Mouse (Mus musculus) embryonic facial prominence, embryonic 13.5 days (tissue): ENCODE data around the gene Gm10840. TPM values are rescaled to one million over a fixed set of nuclear protein-coding genes. Genes with fewer than 3 reads are reported as not detected.

ENCODE experiments used
- ATAC-seq: fragments of 200-750 bp; cut with Nextera tagmentation; 2 replicates; pipeline ENCODE4 v1.8.0; 2017; ENCODE audit warnings: low read depth; ENCODE audit not compliant: insufficient number of reproducible peaks, insufficient read depth, low FRiP score, low TSS enrichment
- H3K27ac ChIP-seq: fragments of 300-500 bp; sonication (generic); 2 replicates; pipeline ENCODE4 v1.5.1; 2015; ENCODE audit warnings: moderate library complexity, mild to moderate bottlenecking, inconsistent platforms
- H3K27me3 ChIP-seq: fragments of 300-500 bp; sonication (generic); 2 replicates; pipeline ENCODE4 v1.6.1; 2015; ENCODE audit warnings: mild to moderate bottlenecking, inconsistent platforms
- H3K36me3 ChIP-seq: fragments of 300-500 bp; sonication (generic); 2 replicates; pipeline ENCODE4 v1.6.1; 2015; ENCODE audit warnings: mild to moderate bottlenecking, inconsistent platforms
- H3K4me1 ChIP-seq: fragments of 300-500 bp; sonication (generic); 2 replicates; pipeline ENCODE4 v1.6.1; 2015; ENCODE audit warnings: inconsistent platforms
- H3K4me2 ChIP-seq: fragments of 300-500 bp; sonication (generic); 2 replicates; pipeline ENCODE4 v1.6.1; 2015; ENCODE audit warnings: moderate library complexity, mild to moderate bottlenecking, inconsistent platforms
- H3K4me3 ChIP-seq: fragments of 300-500 bp; sonication (generic); 2 replicates; pipeline ENCODE4 v1.5.1; 2015; ENCODE audit warnings: mild to moderate bottlenecking, inconsistent platforms
- H3K9ac ChIP-seq: fragments of 300-500 bp; sonication (generic); 2 replicates; pipeline ENCODE4 v1.6.1; 2015; ENCODE audit warnings: mild to moderate bottlenecking, inconsistent platforms
- H3K9me3 ChIP-seq: fragments of 300-500 bp; sonication (generic); 2 replicates; pipeline ENCODE4 v1.6.1; 2016; ENCODE audit warnings: inconsistent platforms
- WGBS: fragments of 180-500 bp; shearing (Covaris S2); methylation state at CpG from one replicate; pipeline ENCODE4 v1.1.7; 2015; ENCODE audit warnings: mixed read lengths; 5-methylcytosine and 5-hydroxymethylcytosine counted together
- polyA plus RNA-seq: library from polyadenylated mRNA; unstranded; fragments of >200 nt; fragmentation: Nextera tagmentation; extraction: Ambion mirVana; gene quantifications from 2 replicates; pipeline ENCODE4 v1.2.1, GENCODE M21; 2015

The Gm10840 gene
- polyA plus RNA-seq, 1 experiment from 2014 or later: not detected

DNA sequence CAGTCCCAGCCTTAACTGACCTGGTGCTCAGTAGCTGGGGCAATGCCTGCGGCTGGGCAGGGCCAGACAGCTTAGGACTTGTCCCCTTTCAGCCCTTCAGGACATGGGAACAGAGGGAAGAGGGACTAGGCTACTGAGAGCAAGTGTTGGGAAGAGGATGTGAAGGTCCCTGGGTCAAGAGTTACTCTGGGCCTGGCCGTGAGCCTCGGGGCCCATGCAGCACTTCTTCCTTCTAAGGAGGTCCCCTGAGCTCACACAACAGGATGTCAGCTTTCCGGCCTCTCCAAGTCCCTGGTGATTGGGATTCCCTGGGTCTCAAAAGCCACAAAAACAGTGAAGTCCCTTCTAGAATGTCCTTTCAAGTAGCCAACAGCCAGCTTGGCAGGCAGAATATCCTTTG, 2.9 kb downstream of the Gm10840 start:
- no peak overlapping the region; the same call in 1 of the 2 replicates for H3K27ac ChIP-seq
- ATAC-seq: no peak
- H3K9me3 ChIP-seq: no peaks in the 10 kb centered on the region
- WGBS: 75% methylated on average over 4 of the region's 4 CpGs
- peaks cover 53% of the 10 kb centered on the region for H3K36me3 ChIP-seq
- no peaks in the 10 kb centered on the region for H3K27me3 ChIP-seq
- no peak overlapping the region for H3K4me3 ChIP-seq
- no peak overlapping the region for H3K4me2 ChIP-seq
- no peak overlapping the region for H3K9ac ChIP-seq
- peaks cover 27% of the 10 kb centered on the region for H3K4me1 ChIP-seq

DNA sequence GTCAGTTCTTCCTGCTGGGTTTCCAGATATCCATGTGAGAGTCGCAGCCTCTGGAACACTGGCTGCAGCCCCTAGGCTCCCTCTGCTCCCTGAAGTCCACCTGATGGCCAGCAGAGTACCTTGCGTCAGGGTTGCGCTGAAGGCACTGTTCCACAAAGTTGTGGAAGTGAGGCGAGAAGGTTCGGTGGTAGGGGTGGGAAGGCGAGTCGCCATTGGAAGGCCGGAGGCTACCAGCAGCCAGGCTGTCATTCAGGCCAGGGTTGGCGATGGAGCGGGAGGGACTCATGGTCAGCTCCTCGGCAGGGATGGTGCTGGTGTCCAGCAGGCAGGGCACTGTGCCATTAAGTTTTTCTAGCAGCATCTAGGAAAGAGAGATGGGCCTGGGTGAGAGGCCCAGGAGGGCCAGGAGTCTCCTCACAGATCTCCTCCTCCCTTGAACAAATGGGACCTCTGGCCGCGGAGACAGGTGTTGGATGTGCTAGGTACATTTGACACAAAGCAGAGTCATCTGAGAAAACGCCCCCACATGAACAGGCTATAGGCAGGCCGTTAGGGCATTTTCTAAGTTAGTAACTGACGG, 4.0 kb downstream of the Gm10840 start:
- ATAC-seq: no peak
- Histone ChIP-seq H3K4me3 (no peak overlapping the region), H3K4me1 (peaks cover 20% of the 10 kb centered on the region), H3K27me3 (no peaks in the 10 kb centered on the region), H3K4me2 (no peak overlapping the region), H3K9ac (no peak overlapping the region), H3K27ac (no peak overlapping the region), H3K36me3 (peaks cover 57% of the 10 kb centered on the region), H3K9me3 (no peaks in the 10 kb centered on the region)
- 93% methylated on average over 16 of the region's 16 CpGs for WGBS

DNA sequence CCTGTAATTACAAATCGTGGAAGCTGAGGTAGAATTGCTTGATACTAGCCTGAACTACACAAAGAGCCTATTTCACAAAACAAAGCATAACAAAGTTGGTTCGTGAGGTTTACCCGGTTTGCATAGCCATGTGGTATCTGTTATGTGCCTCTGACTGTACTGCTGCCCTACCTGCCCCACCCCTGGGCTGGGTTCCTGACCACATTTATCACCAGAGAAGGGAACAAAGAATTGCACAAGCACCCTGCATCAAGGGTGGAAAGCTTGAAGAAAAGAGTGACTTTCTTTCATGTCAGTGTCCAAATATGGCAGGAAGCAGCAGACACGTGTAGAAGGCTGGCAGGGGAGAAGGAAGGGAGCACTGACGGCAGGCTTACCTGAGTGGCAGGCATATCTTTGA, 6.8 kb downstream of the Gm10840 start:
- Histone ChIP-seq H3K36me3 (peaks cover 74% of the 10 kb centered on the region), H3K9ac (no peak overlapping the region; the same call in 1 of the 2 replicates), H3K9me3 (no peaks in the 10 kb centered on the region), H3K4me1 (no peaks in the 10 kb centered on the region), H3K4me2 (no peak overlapping the region), H3K27ac (no peak overlapping the region), H3K27me3 (no peaks in the 10 kb centered on the region), H3K4me3 (no peak overlapping the region)
- WGBS: 62% methylated on average over 5 of the region's 5 CpGs
- no peak for ATAC-seq

DNA sequence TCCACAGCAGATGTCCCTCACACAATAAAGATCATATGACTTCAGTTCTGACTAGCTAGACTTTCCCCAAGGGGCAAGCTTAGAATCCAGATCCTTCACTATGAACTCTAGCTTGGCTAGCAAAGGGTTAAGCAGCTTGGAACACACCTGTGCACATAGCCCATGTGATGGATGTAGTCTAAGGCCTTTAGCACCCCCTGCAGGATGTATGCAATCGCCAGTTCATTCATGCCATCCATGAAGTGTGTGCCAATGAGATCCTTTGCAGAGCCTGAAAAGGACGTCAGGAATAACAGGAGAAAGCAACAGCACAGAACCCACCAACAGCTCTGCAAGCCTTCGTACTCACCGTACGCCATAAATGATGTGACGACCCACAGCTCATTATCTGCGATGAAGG, 10.2 kb downstream of the Gm10840 start:
- 78% methylated on average over 7 of the region's 7 CpGs for WGBS
- no peak for ATAC-seq
- Histone ChIP-seq H3K9ac (no peak overlapping the region), H3K27ac (no peak overlapping the region), H3K27me3 (no peaks in the 10 kb centered on the region), H3K4me3 (no peak overlapping the region), H3K4me2 (no peak overlapping the region), H3K4me1 (peaks cover 5% of the 10 kb centered on the region; the same call in 1 of the 2 replicates), H3K36me3 (peaks cover 62% of the 10 kb centered on the region), H3K9me3 (no peaks in the 10 kb centered on the region)

DNA sequence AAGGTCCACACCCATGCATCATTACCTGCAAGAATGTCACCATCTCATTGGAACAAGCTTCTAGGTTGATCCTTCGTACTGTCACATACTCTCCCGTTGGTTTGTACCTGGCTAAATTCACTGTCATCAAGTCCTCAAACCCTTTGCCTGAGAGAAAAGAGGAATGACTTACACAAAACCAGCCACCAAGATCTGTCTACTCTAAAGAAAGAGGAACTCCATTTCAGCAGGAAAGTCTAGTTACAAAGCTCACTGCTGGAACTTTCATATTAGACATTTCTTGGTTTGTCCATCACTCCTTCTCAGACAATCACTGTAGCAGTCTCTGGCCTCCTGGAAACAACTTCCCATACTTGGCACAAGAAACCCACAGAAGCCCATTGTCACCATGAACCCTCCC, 12.6 kb downstream of the Gm10840 start:
- Histone ChIP-seq H3K4me1 (peaks cover 7% of the 10 kb centered on the region; the same call in 1 of the 2 replicates), H3K4me2 (no peak overlapping the region), H3K9ac (no peak overlapping the region), H3K9me3 (no peaks in the 10 kb centered on the region), H3K4me3 (no peak overlapping the region), H3K27me3 (no peaks in the 10 kb centered on the region), H3K36me3 (peaks cover 40% of the 10 kb centered on the region), H3K27ac (no peak overlapping the region)
- WGBS: 93% methylated on average over 2 of the region's 2 CpGs
- no peak for ATAC-seq

DNA sequence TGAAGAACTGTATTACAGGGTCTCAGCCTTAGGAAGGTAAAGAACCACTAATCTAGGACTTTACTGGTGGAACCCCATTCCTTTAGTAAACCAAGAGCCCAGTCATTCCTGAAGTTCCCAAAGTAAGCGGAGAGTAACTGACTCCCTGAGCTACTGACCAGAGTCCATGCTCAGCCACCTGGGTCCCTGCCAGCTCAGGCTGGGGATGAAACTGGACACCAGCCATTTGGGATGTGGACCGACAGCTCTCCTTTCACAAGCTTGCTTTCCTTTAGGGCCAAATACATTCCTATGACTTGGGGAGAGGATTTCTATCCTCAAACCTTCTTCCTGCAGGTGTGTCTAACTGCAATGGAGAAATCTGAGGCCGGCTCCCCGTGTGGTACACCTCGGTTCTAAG, 13.7 kb downstream of the Gm10840 start:
- H3K9me3 ChIP-seq: no peaks in the 10 kb centered on the region
- H3K4me2 ChIP-seq: no peak overlapping the region
- no peak overlapping the region for H3K9ac ChIP-seq
- peaks cover 14% of the 10 kb centered on the region; the same call in 1 of the 2 replicates for H3K4me1 ChIP-seq
- ATAC-seq: no peak
- 70% methylated on average over 5 of the region's 5 CpGs for WGBS
- no peaks in the 10 kb centered on the region for H3K27me3 ChIP-seq
- peaks cover 36% of the 10 kb centered on the region for H3K36me3 ChIP-seq
- H3K4me3 ChIP-seq: no peak overlapping the region
- 0 out of 2 replicates have a peak overlapping the region, but pooled peaks have one; percentile 13 for H3K27ac ChIP-seq

DNA sequence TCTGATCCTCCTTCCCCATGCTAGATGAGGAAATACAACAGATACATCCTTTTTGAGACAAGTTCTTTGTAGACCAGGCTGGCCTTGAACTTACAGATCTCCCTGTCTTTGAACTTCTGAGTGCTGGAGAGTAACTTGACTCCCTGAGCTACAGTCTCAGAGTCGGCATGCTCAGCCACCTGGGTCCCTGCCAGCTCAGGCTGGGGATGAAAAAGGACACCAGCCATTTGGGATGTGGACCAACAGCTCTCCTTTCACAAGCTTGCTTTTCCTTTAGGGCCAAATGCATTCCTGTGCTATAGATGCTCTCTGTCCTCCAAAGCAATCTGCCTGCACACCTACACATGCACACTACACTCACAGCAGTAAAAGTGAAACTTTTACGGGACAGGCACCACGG, 14.4 kb downstream of the Gm10840 start:
- H3K27ac ChIP-seq: peak overlapping the region; percentile 13; the same call in 1 of the 2 replicates
- WGBS: 51% methylated on average over 3 of the region's 3 CpGs
- no peak overlapping the region for H3K4me3 ChIP-seq
- H3K27me3 ChIP-seq: no peaks in the 10 kb centered on the region
- H3K36me3 ChIP-seq: peaks cover 29% of the 10 kb centered on the region
- peaks cover 21% of the 10 kb centered on the region for H3K4me1 ChIP-seq
- no peaks in the 10 kb centered on the region for H3K9me3 ChIP-seq
- no peak overlapping the region for H3K9ac ChIP-seq
- H3K4me2 ChIP-seq: no peak overlapping the region
- no peak for ATAC-seq

DNA sequence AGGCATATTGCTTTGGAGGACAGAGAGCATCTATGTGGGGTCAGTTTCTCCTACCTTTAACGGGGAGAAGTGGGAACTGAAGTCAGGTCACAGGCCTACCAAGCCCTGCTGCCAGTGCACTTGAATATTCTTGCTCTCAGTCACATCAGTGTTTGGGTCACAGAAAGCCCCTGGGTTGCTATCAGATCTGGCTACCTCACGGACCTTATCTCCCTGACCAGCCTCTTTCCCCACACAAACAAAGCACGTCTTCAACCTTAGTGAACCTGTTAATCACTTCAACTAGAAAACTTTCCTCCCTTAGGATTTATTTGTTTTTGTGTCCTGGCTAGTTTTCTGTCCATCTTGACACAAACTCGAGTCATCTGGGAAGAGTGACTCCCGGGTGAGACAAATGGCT, 15.7 kb downstream of the Gm10840 start:
- H3K27ac ChIP-seq: no peak overlapping the region
- H3K9ac ChIP-seq: no peak overlapping the region
- H3K36me3 ChIP-seq: peaks cover 20% of the 10 kb centered on the region
- ATAC-seq: no peak
- H3K9me3 ChIP-seq: no peaks in the 10 kb centered on the region
- no peak overlapping the region for H3K4me2 ChIP-seq
- no peak overlapping the region for H3K4me3 ChIP-seq
- H3K27me3 ChIP-seq: no peaks in the 10 kb centered on the region
- H3K4me1 ChIP-seq: peaks cover 25% of the 10 kb centered on the region
- WGBS: 90% methylated on average over 5 of the region's 5 CpGs

DNA sequence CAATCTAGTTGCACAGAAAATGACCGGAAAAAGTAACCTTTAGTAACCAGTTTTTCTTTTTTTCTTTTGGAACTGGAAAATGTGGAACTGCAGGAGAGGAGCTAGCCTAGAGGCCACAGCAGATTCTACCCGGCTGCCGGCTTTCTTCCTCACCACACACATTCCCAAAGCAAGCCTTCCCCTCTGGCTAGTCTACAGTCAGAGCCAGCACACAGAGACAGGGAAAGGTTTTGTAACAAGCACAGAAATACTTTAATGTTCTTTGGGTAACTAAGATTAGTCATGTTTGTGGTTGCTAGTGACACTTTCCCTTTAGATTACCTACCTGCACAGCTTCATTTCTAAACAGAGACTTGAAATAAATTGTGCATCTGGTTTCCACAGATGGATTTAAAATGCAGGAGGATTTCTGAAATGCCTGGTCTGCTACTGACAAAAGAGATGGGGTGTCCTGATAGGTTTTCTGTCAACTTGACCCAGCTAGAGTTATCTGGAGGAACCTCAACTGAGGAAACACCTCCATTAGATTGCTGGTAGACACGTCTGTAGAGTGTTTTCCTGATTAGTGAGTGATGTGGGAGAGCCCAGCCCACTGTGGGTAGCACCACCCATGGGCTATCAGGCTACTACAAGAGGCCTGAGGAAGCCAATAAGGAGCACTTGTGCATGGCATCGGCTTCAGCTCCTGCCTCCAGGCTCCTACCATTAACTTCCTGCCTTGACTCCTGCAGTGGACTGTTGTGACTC, 17.6 kb downstream of the Gm10840 start:
- no peak overlapping the region for H3K4me2 ChIP-seq
- peaks cover 21% of the 10 kb centered on the region for H3K36me3 ChIP-seq
- 49% methylated on average over 5 of the region's 5 CpGs for WGBS
- H3K4me1 ChIP-seq: peaks cover 25% of the 10 kb centered on the region
- 0 out of 2 replicates have a peak overlapping the region, but pooled peaks have one; percentile 6 for H3K9ac ChIP-seq
- no peak overlapping the region for H3K27ac ChIP-seq
- no peaks in the 10 kb centered on the region for H3K27me3 ChIP-seq
- no peaks in the 10 kb centered on the region for H3K9me3 ChIP-seq
- no peak for ATAC-seq
- H3K4me3 ChIP-seq: no peak overlapping the region

DNA sequence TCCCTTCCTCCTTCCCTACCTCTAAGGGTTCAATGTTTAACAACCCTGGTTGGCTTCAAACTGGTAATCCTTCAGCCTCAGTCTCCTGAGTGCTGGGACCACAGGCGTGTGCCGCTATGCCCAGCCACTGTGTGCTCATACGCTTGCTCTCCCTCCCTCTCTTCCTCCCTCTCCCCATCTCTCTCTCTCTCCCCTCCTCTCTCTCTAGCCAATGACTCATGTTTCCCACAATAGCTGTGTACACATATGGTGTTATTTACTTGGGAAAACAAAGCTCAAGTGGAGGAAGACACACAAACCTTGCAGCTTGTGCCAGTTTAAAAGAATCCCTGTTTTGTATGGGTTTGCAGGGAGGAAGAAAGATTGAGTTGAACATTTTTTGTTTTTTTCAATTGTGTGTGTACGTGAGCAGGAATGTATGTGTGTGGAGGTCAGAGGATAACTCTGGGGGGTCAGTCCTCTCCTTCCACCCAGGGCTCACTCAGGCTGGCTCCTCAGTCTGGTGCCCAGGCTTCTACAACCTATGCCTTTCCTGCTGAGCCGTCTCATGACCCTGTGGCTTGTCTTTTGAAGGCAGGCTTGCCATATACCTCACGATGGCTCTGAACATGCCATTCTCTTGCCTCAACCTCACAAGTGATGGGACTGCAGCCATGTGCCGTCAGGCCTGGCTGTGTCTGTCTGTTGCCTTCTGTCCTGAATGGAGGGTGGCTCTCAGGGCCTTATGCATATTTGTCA, 19.2 kb downstream of the Gm10840 start:
- peak overlapping the region; percentile 16; the same call in 1 of the 2 replicates for H3K4me2 ChIP-seq
- no peak overlapping the region for H3K4me3 ChIP-seq
- H3K9ac ChIP-seq: peak overlapping the region; percentile 61
- no peaks in the 10 kb centered on the region for H3K27me3 ChIP-seq
- WGBS: 29% methylated on average over 7 of the region's 7 CpGs
- ATAC-seq: no peak
- H3K4me1 ChIP-seq: peaks cover 22% of the 10 kb centered on the region
- no peaks in the 10 kb centered on the region for H3K9me3 ChIP-seq
- H3K27ac ChIP-seq: peak overlapping the region; percentile 83
- H3K36me3 ChIP-seq: peaks cover 25% of the 10 kb centered on the region

DNA sequence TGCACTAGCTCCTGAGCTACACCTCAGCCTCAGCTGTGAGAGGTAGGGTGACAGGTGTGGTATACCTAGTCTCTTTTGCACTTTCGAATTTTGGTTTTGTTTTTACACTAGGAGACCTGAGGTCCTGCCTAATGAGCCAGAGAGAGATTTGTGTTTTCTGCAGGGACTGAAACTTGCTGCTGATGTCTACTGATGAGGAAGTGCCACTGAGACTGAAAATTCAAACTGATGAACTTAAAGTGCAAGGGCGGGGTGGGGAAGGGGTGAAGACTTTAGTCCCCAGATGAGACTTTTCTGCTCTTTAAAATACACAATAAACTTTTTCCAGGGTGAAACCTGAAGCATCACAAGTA, 19.8 kb downstream of the Gm10840 start:
- Histone ChIP-seq H3K27me3 (no peaks in the 10 kb centered on the region), H3K4me1 (peaks cover 20% of the 10 kb centered on the region)
- WGBS: 86% methylated on average over 2 of the region's 2 CpGs

More for the DNA sequence above, 19.8 kb downstream of the Gm10840 start:
- Histone ChIP-seq H3K9ac (peak overlapping the region; percentile 61), H3K27ac (peak overlapping the region; percentile 83), H3K4me3 (no peak overlapping the region), H3K36me3 (peaks cover 24% of the 10 kb centered on the region), H3K4me2 (no peak overlapping the region), H3K9me3 (no peaks in the 10 kb centered on the region)
- no peak for ATAC-seq
